Mouse (Mus musculus): ENCODE measurements around the gene Cryba4.

DNA sequence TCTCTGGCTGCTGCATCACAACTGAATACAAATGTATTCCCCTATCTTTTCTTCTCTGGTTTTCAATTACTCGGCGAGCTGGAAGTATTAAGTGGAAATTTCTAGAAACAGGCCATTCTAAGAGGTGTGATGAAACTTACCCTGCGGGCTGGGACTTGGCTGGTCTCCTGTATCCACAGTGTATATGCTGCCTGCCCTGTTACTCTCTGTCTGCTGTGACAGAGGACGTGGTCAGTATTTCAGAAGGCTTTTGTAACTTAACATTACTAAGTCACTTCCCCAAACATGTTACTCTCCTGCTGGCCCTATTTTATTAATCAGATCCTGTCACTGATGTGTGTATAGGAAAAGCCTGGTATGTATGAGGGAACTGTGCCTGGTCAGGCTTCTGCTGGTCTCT is 29.4 kb upstream of the Cryba4 start:
- TF ChIP-seq GATA1 (IDR thresholded peaks at IDR 0.05; ENCODE audit: borderline replicate concordance, low read length) (no peak), FLI1 (IDR thresholded peaks at IDR 0.05; ENCODE audit: low read length) (no peak)
